Mouse (Mus musculus): ENCODE results near the gene Chrna5. TPM values are rescaled to one million over a fixed set of nuclear protein-coding genes. Genes with fewer than 3 reads are reported as not detected.
A peak's percentile ranks its signal among the peaks of the same experiment; 100 is the strongest.
"Not testable (repeated sequence)": the region's sequence is repeated elsewhere in the genome, so short reads cannot be mapped to it uniquely, and the experiment has no call there.

Gene Chrna5
- 2.9 and 4.0 TPM in 2 replicates for polyA plus RNA-seq (2015; fragmentation: Nextera tagmentation; extraction: Ambion mirVana)

- ATAC-seq: peak; percentile 79
- Histone ChIP-seq H3K9me3 (no peaks in the 10 kb centered on the region), H3K4me3 (replicated peaks) (peak within 1 kb of the TSS; percentile 61), H3K4me2 (replicated peaks) (peak within 1 kb of the TSS; percentile 81), H3K27me3 (peaks cover 76% of the 10 kb centered on the region), H3K4me1 (replicated peaks) (peaks cover 29% of the 10 kb centered on the region), H3K9ac (replicated peaks) (peak within 1 kb of the TSS; percentile 65), H3K36me3 (no peaks in the 10 kb centered on the region), H3K27ac (no peak within 1 kb of the TSS)
- 34% methylated on average over 8 of the region's 8 CpGs for whole genome bisulfite sequencing
These were observed at the start of gene Chrna5 for GRCm38 (mm10) chr9:54980674-54981073. Gene Chrna5 (plus strand): TSS chr9:54980880.

GRCm38 (mm10) chr9:54931765-54932164, 48.9 kb upstream of the Chrna5 start:
- 3% methylated on average over 1 of the region's 1 CpGs for WGBS
- ATAC-seq: no peak
- Histone ChIP-seq H3K9me3 (no peaks in the 10 kb centered on the region), H3K36me3 (no peaks in the 10 kb centered on the region), H3K27me3 (no peaks in the 10 kb centered on the region), H3K27ac (no peak overlapping the region), H3K4me3 (replicated peaks) (no peak overlapping the region), H3K4me2 (replicated peaks) (no peak overlapping the region), H3K9ac (replicated peaks) (no peak overlapping the region), H3K4me1 (replicated peaks) (no peaks in the 10 kb centered on the region)

- Histone ChIP-seq H3K4me3 (replicated peaks) (no peak overlapping the region), H3K4me2 (replicated peaks) (no peak overlapping the region), H3K4me1 (replicated peaks) (no peaks in the 10 kb centered on the region), H3K27ac (no peak overlapping the region), H3K36me3 (no peaks in the 10 kb centered on the region), H3K9ac (replicated peaks) (no peak overlapping the region), H3K27me3 (no peaks in the 10 kb centered on the region), H3K9me3 (no peaks in the 10 kb centered on the region)
- 84% methylated on average over 2 of the region's 2 CpGs for WGBS
- ATAC-seq: no peak
These were observed 48.3 kb upstream of the Chrna5 start for GRCm38 (mm10) chr9:54932379-54932778.

DNA sequence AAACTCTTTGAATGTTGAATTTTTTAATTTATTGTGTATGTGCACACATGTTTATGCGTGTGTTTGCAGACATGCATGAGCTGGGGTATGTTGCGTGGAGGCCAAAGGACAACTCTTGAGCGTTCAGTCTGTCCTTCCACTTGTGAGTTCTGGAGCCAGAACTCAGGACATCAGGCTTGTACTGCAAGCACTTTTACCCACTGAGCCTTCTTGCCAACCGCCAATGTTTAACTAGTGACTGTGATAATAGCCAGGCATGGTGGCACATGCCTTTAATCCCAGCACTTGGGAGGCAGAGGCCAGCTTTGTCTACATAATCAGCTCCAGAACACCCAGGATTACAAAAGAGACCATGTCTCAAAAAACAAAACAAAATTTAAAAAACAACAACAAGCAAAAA, 38.6 kb upstream of the Chrna5 start:
- Histone ChIP-seq H3K9ac (replicated peaks) (no peak overlapping the region), H3K4me3 (replicated peaks) (no peak overlapping the region), H3K9me3 (no peaks in the 10 kb centered on the region), H3K4me2 (replicated peaks) (no peak overlapping the region), H3K27ac (no peak overlapping the region), H3K27me3 (no peaks in the 10 kb centered on the region), H3K4me1 (replicated peaks) (no peaks in the 10 kb centered on the region), H3K36me3 (no peaks in the 10 kb centered on the region)
- 91% methylated on average over 4 of the region's 4 CpGs for WGBS
- no peak for ATAC-seq

- no peaks in the 10 kb centered on the region for H3K9me3 ChIP-seq
- H3K4me2 ChIP-seq (replicated peaks): no peak overlapping the region
- 71% methylated on average over 2 of the region's 2 CpGs for WGBS
- H3K4me1 ChIP-seq (replicated peaks): no peaks in the 10 kb centered on the region
- no peak overlapping the region for H3K4me3 ChIP-seq (replicated peaks)
- no peak overlapping the region for H3K9ac ChIP-seq (replicated peaks)
- H3K36me3 ChIP-seq: no peaks in the 10 kb centered on the region
- no peaks in the 10 kb centered on the region for H3K27me3 ChIP-seq
- ATAC-seq: no peak
- no peak overlapping the region for H3K27ac ChIP-seq
These were observed 36.2 kb upstream of the Chrna5 start for GRCm38 (mm10) chr9:54944467-54944866.

GRCm38 (mm10) chr9:54946256-54946655, 34.4 kb upstream of the Chrna5 start:
- Histone ChIP-seq H3K9ac (replicated peaks) (no peak overlapping the region), H3K9me3 (no peaks in the 10 kb centered on the region), H3K27ac (no peak overlapping the region), H3K27me3 (no peaks in the 10 kb centered on the region), H3K4me2 (replicated peaks) (no peak overlapping the region), H3K36me3 (no peaks in the 10 kb centered on the region), H3K4me1 (replicated peaks) (peaks cover under 1% of the 10 kb centered on the region), H3K4me3 (replicated peaks) (no peak overlapping the region)
- ATAC-seq: no peak
- 83% methylated on average over 16 of the region's 16 CpGs for WGBS

- Histone ChIP-seq H3K27me3 (no peaks in the 10 kb centered on the region), H3K9ac (replicated peaks) (no peak overlapping the region), H3K4me3 (replicated peaks) (no peak overlapping the region), H3K36me3 (peaks cover 17% of the 10 kb centered on the region), H3K9me3 (no peaks in the 10 kb centered on the region), H3K27ac (no peak overlapping the region), H3K4me1 (replicated peaks) (peaks cover 30% of the 10 kb centered on the region), H3K4me2 (replicated peaks) (no peak overlapping the region)
- no peak for ATAC-seq
These were observed 31.2 kb upstream of the Chrna5 start for GRCm38 (mm10) chr9:54949465-54949864.

- Histone ChIP-seq H3K9ac (replicated peaks) (peak overlapping the region; percentile 92), H3K36me3 (peaks cover 22% of the 10 kb centered on the region), H3K4me3 (replicated peaks) (peak overlapping the region; percentile 91), H3K27ac (peak overlapping the region; percentile 94), H3K4me1 (replicated peaks) (peaks cover 30% of the 10 kb centered on the region), H3K4me2 (replicated peaks) (peak overlapping the region; percentile 73)
- H3K9me3 ChIP-seq, H3K27me3 ChIP-seq: not testable (repeated sequence)
- ATAC-seq: peak; percentile 52
- WGBS: 54% methylated on average over 8 of the region's 8 CpGs
These were observed 30.5 kb upstream of the Chrna5 start for GRCm38 (mm10) chr9:54950162-54950561.

DNA sequence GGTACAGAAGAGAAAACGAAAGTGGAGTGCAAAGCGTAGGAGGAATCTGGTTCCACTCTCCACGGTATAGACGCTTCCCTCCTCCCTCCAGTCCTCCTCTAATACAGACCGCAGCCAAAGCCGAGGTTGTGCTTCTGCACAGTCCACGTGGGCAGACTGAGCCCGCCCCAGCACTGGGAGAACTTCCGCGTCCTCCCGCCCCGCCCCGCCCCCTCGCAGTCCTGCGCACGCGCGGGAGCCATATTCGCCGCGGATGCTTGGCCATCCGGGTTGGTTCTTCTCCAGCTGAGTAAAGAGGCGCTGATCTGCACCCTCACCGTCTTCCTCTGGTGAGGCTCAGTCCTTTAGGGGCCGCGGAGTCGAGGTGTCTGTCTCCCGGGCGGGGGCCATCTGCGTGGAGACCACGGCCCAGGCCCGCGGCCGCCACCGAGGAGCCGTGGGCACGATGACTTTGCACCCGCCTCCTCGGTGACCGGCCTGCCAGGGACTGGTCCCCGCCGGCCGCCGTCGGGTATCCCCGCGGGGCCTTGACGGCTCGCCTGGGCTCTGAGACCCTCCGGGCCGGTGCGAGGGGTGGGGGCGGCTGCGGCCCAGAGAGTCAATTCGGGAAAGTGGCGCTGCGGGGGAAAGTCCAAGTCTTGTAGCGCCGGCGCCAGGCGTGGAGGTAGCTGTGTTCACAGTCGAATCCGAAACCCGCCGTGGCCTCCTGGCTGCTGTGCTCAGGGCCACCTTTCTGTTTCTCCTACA, 29.9 kb upstream of the Chrna5 start, which contains the start of the genes Psma4 and AY074887:
TSS of gene Psma4 (plus strand) at position 216 of the 747 bp plus-strand sequence.
TSS of gene AY074887 (minus strand) at position 424 of the 747 bp plus-strand sequence.
- Histone ChIP-seq H3K9me3 (no peaks in the 10 kb centered on the region), H3K4me1 (replicated peaks) (peaks cover 30% of the 10 kb centered on the region), H3K36me3 (peaks cover 28% of the 10 kb centered on the region), H3K27ac (peak within 1 kb of the TSS; percentile 94), H3K9ac (replicated peaks) (peak within 1 kb of the TSS; percentile 92), H3K4me3 (replicated peaks) (peak within 1 kb of the TSS; percentile 91), H3K4me2 (replicated peaks) (peak within 1 kb of the TSS; percentile 73), H3K27me3 (no peaks in the 10 kb centered on the region)
- under 1% methylated on average over 65 of the region's 65 CpGs for WGBS
- peak; percentile 100 for ATAC-seq

GRCm38 (mm10) chr9:54961059-54961458, 19.6 kb upstream of the Chrna5 start:
- Histone ChIP-seq H3K36me3 (peaks cover 51% of the 10 kb centered on the region), H3K4me3 (replicated peaks) (no peak overlapping the region), H3K4me2 (replicated peaks) (no peak overlapping the region), H3K4me1 (replicated peaks) (no peaks in the 10 kb centered on the region), H3K27ac (no peak overlapping the region), H3K27me3 (no peaks in the 10 kb centered on the region), H3K9ac (replicated peaks) (no peak overlapping the region), H3K9me3 (peaks cover 6% of the 10 kb centered on the region; the same call in 1 of the 2 replicates)
- WGBS: 91% methylated on average over 4 of the region's 4 CpGs
- no peak for ATAC-seq

GRCm38 (mm10) chr9:54963669-54964068, 17.0 kb upstream of the Chrna5 start:
- Histone ChIP-seq H3K9me3 (peaks cover 6% of the 10 kb centered on the region; the same call in 1 of the 2 replicates), H3K4me1 (replicated peaks) (no peaks in the 10 kb centered on the region), H3K36me3 (peaks cover 27% of the 10 kb centered on the region), H3K27ac (no peak overlapping the region), H3K4me3 (replicated peaks) (no peak overlapping the region), H3K27me3 (no peaks in the 10 kb centered on the region), H3K4me2 (replicated peaks) (no peak overlapping the region), H3K9ac (replicated peaks) (no peak overlapping the region)
- no peak for ATAC-seq

DNA sequence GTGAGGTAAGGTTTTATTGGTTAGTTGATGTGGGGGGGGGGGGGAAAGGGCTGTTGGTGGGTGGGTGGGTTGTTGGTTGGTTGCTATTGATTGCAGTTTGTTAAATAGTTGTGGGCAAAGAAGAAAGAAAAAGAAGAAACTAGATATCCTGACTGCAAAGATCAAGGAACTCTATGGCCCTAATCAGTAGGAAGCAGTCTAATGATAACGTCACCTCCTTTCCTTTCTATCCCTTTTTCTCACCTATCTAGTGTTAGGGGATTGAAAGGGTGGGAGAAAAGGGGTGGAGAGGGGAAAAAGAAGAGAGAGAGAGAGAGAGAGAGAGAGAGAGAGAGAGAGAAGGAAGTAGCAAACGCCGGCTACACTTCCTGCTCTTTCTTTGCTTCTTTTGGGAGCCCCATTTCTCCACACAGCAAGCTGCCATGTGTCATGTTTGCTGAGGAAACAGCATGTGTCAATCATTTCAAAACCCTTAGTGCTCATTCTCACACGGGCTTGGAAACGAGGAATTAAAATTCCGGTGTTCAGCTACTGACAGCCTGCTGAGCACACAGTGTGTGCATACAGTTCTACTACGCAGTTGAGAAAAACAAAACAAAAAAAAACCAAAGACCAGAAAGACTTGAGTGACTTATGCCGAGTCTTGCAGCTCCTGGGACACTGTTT, 10.6 kb upstream of the Chrna5 start:
- no peak for ATAC-seq
- Histone ChIP-seq H3K36me3 (no peaks in the 10 kb centered on the region), H3K9ac (replicated peaks) (no peak overlapping the region), H3K27ac (no peak overlapping the region), H3K9me3 (no peaks in the 10 kb centered on the region), H3K4me3 (replicated peaks) (no peak overlapping the region), H3K4me1 (replicated peaks) (0 out of 2 replicates have a peak, but pooled peaks cover 5% of the 10 kb centered on the region), H3K27me3 (0 out of 2 replicates have a peak, but pooled peaks cover 2% of the 10 kb centered on the region), H3K4me2 (replicated peaks) (no peak overlapping the region)
- 68% methylated on average over 8 of the region's 8 CpGs for WGBS

Measured in midbrain, embryonic 13.5 days (tissue).